In genomic region chr5:53490697-53491099, GRCm38 (mm10) we compare ENCODE assay signal across 13 mouse cellular contexts. TPM values are rescaled to one million over a fixed set of nuclear protein-coding genes. Genes with fewer than 3 reads are reported as not detected.
DNase-seq lines count a peak whose midpoint lies in the region; ATAC-seq and TF ChIP-seq lines count a peak whose summit lies in the region.
"Had no signal": no experiment of that assay in that cellular context is flagged by ENCODE, and none has a peak within 500 bp of the region (broad histone marks: within the 10 kb centered on the region; RNA-seq: fewer than 3 reads in every experiment).

No protein-coding gene starts in this region.

- H3K9ac ChIP-seq in midbrain, embryonic 15.5 days: no peak overlapping the region
- no peak overlapping the region for H3K9ac ChIP-seq in forebrain, embryonic 12.5 days
- H3K9ac ChIP-seq: embryonic facial prominence, embryonic 15.5 days; limb, embryonic 15.5 days had no signal

- H3K27me3 ChIP-seq in spleen, adult 2 months (ENCODE audit: control insufficient read depth, insufficient read depth, low read length): no peaks in the 10 kb centered on the region
- H3K27me3 ChIP-seq in midbrain, embryonic 15.5 days (replicated peaks): no peaks in the 10 kb centered on the region
- no peaks in the 10 kb centered on the region for H3K27me3 ChIP-seq in forebrain, embryonic 12.5 days
- H3K27me3 ChIP-seq: embryonic facial prominence, embryonic 15.5 days; limb, embryonic 15.5 days had no signal

- peaks cover 4% of the 10 kb centered on the region; the same call in 1 of the 2 replicates for H3K4me1 ChIP-seq in spleen, adult 2 months (ENCODE audit: control insufficient read depth, insufficient read depth, insufficient read length)
- no peaks in the 10 kb centered on the region for H3K4me1 ChIP-seq in midbrain, embryonic 15.5 days
- no peaks in the 10 kb centered on the region for H3K4me1 ChIP-seq in forebrain, embryonic 12.5 days

- H3K36me3 ChIP-seq in spleen, adult 2 months (ENCODE audit: control insufficient read depth, insufficient read depth, low read length): no peaks in the 10 kb centered on the region
- H3K36me3 ChIP-seq in midbrain, embryonic 15.5 days (replicated peaks): no peaks in the 10 kb centered on the region
- H3K36me3 ChIP-seq in forebrain, embryonic 12.5 days (replicated peaks): no peaks in the 10 kb centered on the region
- H3K36me3 ChIP-seq: embryonic facial prominence, embryonic 15.5 days; limb, embryonic 15.5 days had no signal

- no peaks in the 10 kb centered on the region for H3K9me3 ChIP-seq in midbrain, embryonic 15.5 days
- H3K9me3 ChIP-seq in forebrain, embryonic 12.5 days: no peaks in the 10 kb centered on the region
- H3K9me3 ChIP-seq: embryonic facial prominence, embryonic 15.5 days; limb, embryonic 15.5 days had no signal

- H3K4me2 ChIP-seq in midbrain, embryonic 15.5 days: no peak overlapping the region
- H3K4me2 ChIP-seq in forebrain, embryonic 12.5 days: no peak overlapping the region
- H3K4me2 ChIP-seq: embryonic facial prominence, embryonic 15.5 days; limb, embryonic 15.5 days had no signal

- peak; percentile 4 to 5 for DNase-seq in spleen, adult 2 months (ENCODE audit: low read depth in 1 of 2, low spot score in 2 of 2)
- DNase-seq in spleen, postnatal 4 days (ENCODE audit: low spot score in 2 of 2): no peak
- peak; percentile 49 for DNase-seq in gastrocnemius, postnatal 25 days
- DNase-seq in thymus, postnatal 14 days: peak; percentile 40
- no peak for DNase-seq in lung, postnatal 25 days (ENCODE audit: low spot score)
- DNase-seq: kidney, adult 18-20 months had no signal

- no peak overlapping the region for H3K4me3 ChIP-seq in spleen, adult 2 months (ENCODE audit: extremely low read depth, insufficient read depth, insufficient read length)
- H3K4me3 ChIP-seq in midbrain, embryonic 15.5 days: no peak overlapping the region
- H3K4me3 ChIP-seq in forebrain, embryonic 12.5 days (replicated peaks): no peak overlapping the region
- H3K4me3 ChIP-seq: embryonic facial prominence, embryonic 15.5 days; heart, adult 2 months; limb, embryonic 15.5 days had no signal

- WGBS in spleen, adult 2 months: 11% methylated on average over 5 of the region's 5 CpGs
- 66% methylated on average over 5 of the region's 5 CpGs for WGBS in midbrain, embryonic 15.5 days
- WGBS in forebrain, embryonic 12.5 days: 76% methylated on average over 5 of the region's 5 CpGs

- TF ChIP-seq CTCF in spleen, adult 2 months (IDR thresholded peaks at IDR 0.05; ENCODE audit: extremely low read depth, insufficient read depth, insufficient read length, insufficient replicate concordance): no peak

- TF ChIP-seq POLR2A in spleen, adult 2 months (IDR thresholded peaks at IDR 0.05; ENCODE audit: low read depth, low read length): no peak

- ATAC-seq in activated CD4-positive, CD25-positive, alpha-beta regulatory T cell, adult 4 months: peak; percentile 96
- no peak for ATAC-seq in midbrain, embryonic 15.5 days (replicated peaks)
- ATAC-seq in forebrain, embryonic 12.5 days (ENCODE audit: low FRiP score): no peak
- ATAC-seq: midbrain, embryonic 16.5 days had no signal

- H3K27ac ChIP-seq in spleen, adult 2 months (ENCODE audit: insufficient read depth, low read length): no peak overlapping the region
- H3K27ac ChIP-seq in midbrain, embryonic 15.5 days: no peak overlapping the region
- H3K27ac ChIP-seq in forebrain, embryonic 12.5 days: no peak overlapping the region
- H3K27ac ChIP-seq: embryonic facial prominence, embryonic 15.5 days; heart, adult 2 months; limb, embryonic 15.5 days had no signal

RNA-seq across cellular contexts. Expression of gene Rbpj, which starts 24.7 kb away (rescaled TPM):
- polyA plus RNA-seq in spleen, adult 2 months (2012; rRNA removed): 7.6 and 8.2 TPM in 2 replicates
- 10 to 100 TPM; 41.3 to 45.6 TPM for polyA plus RNA-seq in activated CD4-positive, CD25-positive, alpha-beta regulatory T cell, adult 4 months (2017; shearing (Covaris generic))
- total RNA-seq in gastrocnemius, postnatal 25 days (2021): 10 to 100 TPM; 18.5 to 21.8 TPM
- 30.7 and 32.2 TPM in 2 replicates for polyA plus RNA-seq in midbrain, embryonic 15.5 days (2015; fragmentation: Nextera tagmentation; extraction: Ambion mirVana)
- polyA plus RNA-seq in forebrain, embryonic 12.5 days (2016; fragmentation: Nextera tagmentation; extraction: Ambion mirVana): 67.9 and 70.6 TPM in 2 replicates

Comparison
In these comparisons a context has a peak if more than half of its experiments do, and no peak if none do; other contexts are left out.
1. DNase-seq: peak in spleen, adult 2 months (2 of 2), gastrocnemius, postnatal 25 days (single experiment) and thymus, postnatal 14 days (single experiment); none in spleen, postnatal 4 days (0 of 2) and lung, postnatal 25 days (single experiment).